Mouse (Mus musculus) ovary, adult 18-20 months (tissue): ENCODE results near the gene Fam155a.

Source experiments
- DNase-seq: peaks from one replicate; pipeline ENCODE4 v3.0.0; 2022; ENCODE audit warnings: low spot score, mixed read lengths

Gene Fam155a

GRCm38 (mm10) chr8:9493557-9494224 is 277.3 kb downstream of the Fam155a start:
- no peak for DNase-seq

GRCm38 (mm10) chr8:9482565-9482964 is 288.4 kb downstream of the Fam155a start:
- no peak for DNase-seq

GRCm38 (mm10) chr8:9471290-9471689 is 299.7 kb downstream of the Fam155a start:
- DNase-seq: no peak

- no peak for DNase-seq
These were observed 300.8 kb downstream of the Fam155a start for GRCm38 (mm10) chr8:9470114-9470513.

- DNase-seq: no peak
These were observed 309.9 kb downstream of the Fam155a start for GRCm38 (mm10) chr8:9461111-9461510.

- no peak for DNase-seq
These were observed 310.3 kb downstream of the Fam155a start for GRCm38 (mm10) chr8:9460707-9461106.

GRCm38 (mm10) chr8:9458614-9459013 is 312.3 kb downstream of the Fam155a start:
- DNase-seq: no peak

GRCm38 (mm10) chr8:9455138-9455537 is 315.8 kb downstream of the Fam155a start:
- DNase-seq: no peak

- no peak for DNase-seq
These were observed 317.2 kb downstream of the Fam155a start for GRCm38 (mm10) chr8:9453742-9454141.

GRCm38 (mm10) chr8:9451543-9451942 is 319.4 kb downstream of the Fam155a start:
- DNase-seq: no peak

DNA sequence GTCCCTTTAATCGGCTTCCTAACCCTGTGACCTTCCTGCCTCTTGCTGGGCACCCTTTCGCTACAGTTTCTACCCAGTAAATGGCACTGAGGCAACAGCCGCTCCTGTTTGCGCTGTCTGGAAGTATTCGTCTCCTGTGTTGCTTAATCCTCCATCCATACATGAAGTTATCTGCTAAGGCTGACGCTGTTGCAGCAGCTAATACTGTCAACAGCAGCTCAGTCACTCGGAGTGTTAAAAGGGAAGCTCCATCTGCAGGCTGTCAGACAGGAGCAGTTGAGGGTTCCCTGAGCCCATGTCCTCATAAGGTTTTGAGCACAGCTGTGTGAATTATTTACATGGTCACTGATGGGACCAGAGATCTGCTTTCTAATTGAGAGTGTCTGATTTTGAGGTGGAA is 322.3 kb downstream of the Fam155a start:
- no peak for DNase-seq

DNA sequence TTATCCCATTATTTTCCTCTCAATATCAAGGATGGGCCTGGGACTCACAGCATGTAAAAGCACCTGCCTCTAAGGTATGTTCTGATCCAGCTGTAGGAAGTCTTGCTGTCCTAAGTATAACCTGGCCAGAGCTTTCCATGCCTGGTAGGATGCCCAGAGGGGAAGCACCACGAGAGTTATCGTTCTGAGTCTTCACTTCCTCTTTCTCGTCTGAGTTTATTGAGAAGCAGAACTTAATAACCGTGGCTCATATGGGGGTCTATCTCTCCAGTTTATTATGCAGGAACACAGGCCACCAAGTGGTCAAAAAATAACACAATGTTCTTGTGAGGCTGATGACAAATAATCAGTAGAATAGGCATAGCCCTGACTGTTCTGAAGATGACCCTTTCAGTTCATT is 333.1 kb downstream of the Fam155a start:
- no peak for DNase-seq

DNA sequence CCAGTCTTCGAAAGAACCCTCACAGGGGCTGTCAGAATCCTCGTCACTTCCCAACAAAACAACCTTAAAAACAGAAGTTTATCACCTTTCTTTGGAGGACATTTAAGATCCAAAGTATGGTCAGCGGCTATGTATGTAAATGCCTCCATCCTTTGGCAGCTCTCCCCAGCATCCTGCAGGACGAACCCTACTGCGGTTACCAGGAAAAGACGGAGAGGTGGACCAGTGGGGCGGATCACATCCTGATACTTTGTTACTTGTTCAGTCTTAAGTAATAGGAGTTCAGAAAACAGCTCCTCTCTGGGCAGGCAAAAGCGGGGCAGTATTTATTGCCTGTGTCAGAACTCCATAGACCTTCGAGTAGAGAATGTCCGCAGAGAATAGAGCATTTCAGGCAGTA is 335.5 kb downstream of the Fam155a start:
- DNase-seq: no peak

DNA sequence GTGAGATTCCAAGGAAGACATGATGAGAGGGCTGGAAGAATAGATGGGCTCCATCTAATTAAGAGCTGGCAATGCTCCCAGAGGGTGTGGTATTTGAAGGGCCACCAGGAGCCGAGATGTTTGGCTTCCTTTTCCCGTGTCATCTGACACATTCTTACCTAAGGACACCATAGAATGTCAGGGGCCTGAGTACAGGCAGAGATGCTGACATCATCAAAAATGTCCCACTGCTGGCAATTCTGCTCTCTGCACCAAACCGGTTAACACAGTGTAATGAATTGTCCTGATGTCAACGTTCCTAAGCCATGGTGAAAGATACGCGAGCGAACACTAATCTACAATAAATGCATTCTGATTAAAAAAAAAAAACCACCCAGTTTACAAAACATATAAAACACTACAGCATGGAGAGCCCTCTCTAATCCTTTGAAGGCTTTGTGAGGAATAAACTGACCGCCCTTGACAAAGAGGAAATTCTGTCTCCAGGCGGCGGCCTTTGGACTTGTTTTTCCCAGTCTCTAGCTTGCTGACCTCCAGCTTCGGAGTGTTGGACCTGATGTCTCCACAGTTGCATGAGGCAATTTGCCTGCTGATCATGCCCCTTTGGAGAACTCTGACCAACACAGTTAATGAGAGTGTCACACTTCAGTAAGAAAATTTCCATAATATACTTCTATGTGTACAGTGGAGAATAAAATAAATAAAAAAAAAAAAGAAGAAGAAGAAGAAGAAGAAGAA is 338.2 kb downstream of the Fam155a start:
- no peak for DNase-seq

- DNase-seq: no peak
These were observed 342.1 kb downstream of the Fam155a start for GRCm38 (mm10) chr8:9428846-9429245.

- no peak for DNase-seq
These were observed 346.9 kb downstream of the Fam155a start for GRCm38 (mm10) chr8:9424069-9424468.

- DNase-seq: no peak
These were observed 347.4 kb downstream of the Fam155a start for GRCm38 (mm10) chr8:9423590-9423989.

DNA sequence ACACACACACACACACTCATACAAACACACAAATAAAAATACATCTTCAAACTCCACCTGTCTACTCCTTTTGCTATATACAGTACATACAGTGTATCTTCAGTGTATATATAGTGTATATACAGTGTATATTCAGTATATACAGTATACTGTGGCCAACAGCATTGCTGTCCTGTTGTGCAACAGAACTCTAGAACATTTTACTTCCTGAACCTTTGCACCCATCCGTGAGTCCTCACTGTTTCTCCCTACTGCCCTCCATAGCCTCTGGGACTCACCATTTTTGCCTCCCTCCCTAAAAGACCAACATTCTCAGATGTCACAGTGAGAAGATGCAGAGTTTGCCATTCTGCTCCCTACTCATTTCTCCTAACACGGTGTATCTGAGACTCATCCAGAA is 347.8 kb downstream of the Fam155a start:
- no peak for DNase-seq

- DNase-seq: no peak
These were observed 351.8 kb downstream of the Fam155a start for GRCm38 (mm10) chr8:9418856-9419800.

GRCm38 (mm10) chr8:9416189-9416588 is 354.8 kb downstream of the Fam155a start:
- no peak for DNase-seq

DNA sequence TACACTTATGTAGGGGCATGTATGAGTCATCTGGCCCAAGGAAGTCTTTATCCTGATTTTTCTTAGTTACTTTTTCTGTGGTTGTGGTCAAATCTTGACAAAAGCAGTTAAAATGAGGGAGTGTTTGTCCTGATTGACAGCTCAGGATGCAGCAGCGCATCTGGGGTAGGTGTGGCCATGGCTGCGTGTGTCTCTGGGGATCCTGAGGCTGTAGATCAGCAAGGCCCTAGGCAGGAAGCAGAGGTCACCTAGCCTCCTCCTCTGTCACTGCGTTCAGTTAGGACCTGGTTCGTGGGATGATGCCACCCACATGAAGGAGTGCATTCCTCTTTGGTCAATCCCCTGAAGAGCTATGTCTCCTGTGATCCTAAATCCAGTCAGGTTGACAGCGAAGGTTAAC is 362.5 kb downstream of the Fam155a start:
- no peak for DNase-seq

DNA sequence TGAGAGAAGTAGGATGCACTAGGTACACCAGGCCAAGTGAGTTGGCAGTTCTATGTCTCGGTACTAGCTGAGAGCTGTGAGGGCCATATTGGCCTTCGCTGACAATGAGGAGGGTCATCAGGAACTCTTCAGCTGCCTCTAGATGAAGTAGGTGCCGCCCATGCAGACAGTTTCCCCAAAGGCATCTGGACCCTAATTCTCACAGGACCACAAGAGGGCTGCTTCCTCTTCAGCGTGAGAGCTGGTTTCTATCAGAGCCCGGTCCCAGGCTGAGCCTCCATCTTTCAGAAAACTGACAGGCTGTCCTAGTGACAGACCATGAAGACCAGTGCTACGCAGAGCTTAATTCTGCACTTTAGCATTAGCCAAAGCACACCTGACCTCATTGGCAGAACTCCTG is 364.8 kb downstream of the Fam155a start:
- DNase-seq: no peak

GRCm38 (mm10) chr8:9404651-9405050 is 366.3 kb downstream of the Fam155a start:
- DNase-seq: no peak
